Mouse (Mus musculus) CD4-positive helper T cell, adult 2 months (primary cell): ENCODE results near the gene Olfr632.
"Not testable (repeated sequence)": the region's sequence is repeated elsewhere in the genome, so short reads cannot be mapped to it uniquely, and the experiment has no call there.

Experiments used
- DNase-seq: peaks from one replicate; pipeline ENCODE4 v3.0.0-alpha.2; 2012; ENCODE audit warnings: low read depth, missing footprints, low spot score

The Olfr632 gene

GRCm38 (mm10) chr7:103934264-103934663 is at the start of gene Olfr632:
Gene Olfr632 (plus strand): TSS chr7:103934347.
- no peak for DNase-seq

DNA sequence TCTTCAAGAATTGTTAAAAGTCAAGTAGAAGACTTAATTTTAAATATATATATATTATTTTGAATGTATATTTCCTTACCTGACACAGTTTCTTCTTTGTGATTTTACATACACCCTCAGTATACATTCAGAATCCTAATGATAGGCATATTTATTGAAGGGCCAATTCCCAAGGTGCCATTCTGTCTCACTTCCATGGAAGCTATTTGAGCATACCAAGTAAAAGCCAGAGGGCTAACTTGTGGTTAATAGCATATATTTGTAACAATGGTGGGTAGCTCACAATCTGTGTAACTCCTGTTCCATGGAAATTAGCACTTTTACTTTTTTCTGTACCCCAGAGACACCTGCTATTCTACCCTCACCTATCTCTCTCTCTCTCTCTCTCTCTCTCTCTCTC is 48.0 kb upstream of the Olfr632 start, which contains the start of gene Olfr66:
Gene Olfr66 (minus strand): TSS at position 101 of the 400 bp plus-strand sequence.
- DNase-seq, result no peak

GRCm38 (mm10) chr7:103894385-103894784 is 39.8 kb upstream of the Olfr632 start, which contains the start of gene Olfr64:
Gene Olfr64 (minus strand): TSS chr7:103894485.
- no peak for DNase-seq

GRCm38 (mm10) chr7:103903187-103903586 is 31.0 kb upstream of the Olfr632 start, which contains the start of gene Olfr65:
Gene Olfr65 (plus strand): TSS chr7:103903487.
- DNase-seq, result no peak

- no peak for DNase-seq
Observed at GRCm38 (mm10) chr7:103910047-103910446, 24.1 kb upstream of the Olfr632 start.

DNA sequence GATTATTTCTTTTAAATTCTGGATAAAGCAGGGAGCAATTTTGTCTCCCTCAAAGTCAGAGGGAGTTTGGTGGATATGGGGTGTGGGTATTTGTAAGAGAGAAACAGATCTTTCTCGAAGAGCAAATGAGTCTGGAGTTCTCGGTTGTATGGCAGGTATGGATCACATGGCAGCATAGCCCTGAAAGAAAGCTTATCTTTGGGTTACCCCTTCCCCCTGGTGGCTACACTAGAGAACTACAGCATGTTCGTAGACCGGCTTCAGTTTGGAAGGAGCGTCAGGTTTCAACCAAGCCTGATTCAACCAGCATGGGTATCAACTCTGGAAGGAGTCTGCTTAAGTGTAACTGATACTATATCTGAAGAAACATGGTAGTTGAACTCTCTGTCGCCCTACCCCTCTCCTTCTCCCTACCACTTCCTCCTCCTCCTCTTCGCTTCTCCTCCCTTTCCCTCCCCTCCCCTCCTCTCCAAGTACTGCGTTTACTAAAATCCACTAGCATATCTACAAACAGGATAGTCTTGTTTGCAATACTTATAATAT is 21.1 kb upstream of the Olfr632 start:
- DNase-seq, result peak; percentile 6

DNA sequence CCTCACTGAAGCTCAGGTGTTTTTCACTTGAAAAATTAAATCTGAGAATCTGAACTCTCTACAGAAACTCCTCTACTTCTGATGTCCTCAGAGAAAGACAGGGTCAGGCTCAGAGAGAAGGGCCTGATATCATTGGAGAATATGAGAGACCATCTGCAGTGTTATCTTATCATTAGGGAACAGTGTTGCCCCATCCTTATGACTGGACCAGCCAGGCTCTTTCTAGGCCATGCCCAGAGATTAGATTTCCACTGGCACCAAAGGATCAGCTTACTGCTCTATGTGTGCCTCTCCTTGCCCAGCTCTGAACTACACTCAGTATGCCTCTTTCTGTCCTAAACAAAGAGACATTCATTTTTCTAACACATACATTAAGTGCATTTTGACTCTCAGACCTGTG is 18.8 kb upstream of the Olfr632 start:
- no peak for DNase-seq

DNA sequence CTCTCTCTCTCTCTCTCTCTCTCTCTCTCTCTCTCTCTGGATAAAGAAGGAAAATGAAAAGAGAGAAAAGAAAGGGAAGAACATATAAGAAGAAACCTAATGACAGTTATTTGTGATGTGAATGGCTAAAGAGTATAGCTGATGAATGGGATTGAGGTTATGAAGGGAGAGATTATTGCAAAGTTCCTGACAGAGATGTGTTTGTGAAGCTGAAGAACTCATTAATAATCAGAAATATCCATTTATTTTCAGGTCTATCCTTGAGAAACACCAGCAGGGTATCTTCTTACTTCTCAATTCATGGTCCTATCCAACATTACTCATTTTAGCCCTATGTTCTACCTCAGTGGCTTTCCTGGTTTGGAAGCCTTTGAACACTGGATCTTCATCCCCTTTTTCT is 5.6 kb upstream of the Olfr632 start, which contains the start of gene Olfr631:
Gene Olfr631 (plus strand): TSS at position 301 of the 400 bp plus-strand sequence.
- no peak for DNase-seq

DNA sequence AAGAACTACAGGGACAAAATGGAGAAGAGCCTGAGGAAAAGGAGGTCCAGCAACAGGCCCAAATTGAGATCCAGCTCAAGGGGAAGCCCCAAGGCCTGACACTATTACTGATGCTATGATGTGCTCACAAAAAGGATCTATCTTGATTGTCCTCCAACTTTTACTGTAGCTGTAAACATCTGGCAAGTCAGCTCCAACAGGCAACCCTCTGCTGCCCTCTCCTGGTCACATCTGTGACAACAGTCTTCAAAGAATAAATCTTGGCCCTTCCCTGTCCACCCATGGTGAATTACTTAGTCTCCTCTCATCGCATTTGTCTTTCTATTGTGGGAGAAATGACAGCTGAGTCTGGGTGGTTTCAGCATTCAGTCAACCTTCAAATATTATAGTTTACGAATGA is 8.6 kb downstream of the Olfr632 start:
- peak; percentile 48 for DNase-seq

GRCm38 (mm10) chr7:103944137-103944536 is 10.0 kb downstream of the Olfr632 start, which contains the start of gene Olfr633:
Gene Olfr633 (plus strand): TSS chr7:103944437.
- DNase-seq, result no peak

DNA sequence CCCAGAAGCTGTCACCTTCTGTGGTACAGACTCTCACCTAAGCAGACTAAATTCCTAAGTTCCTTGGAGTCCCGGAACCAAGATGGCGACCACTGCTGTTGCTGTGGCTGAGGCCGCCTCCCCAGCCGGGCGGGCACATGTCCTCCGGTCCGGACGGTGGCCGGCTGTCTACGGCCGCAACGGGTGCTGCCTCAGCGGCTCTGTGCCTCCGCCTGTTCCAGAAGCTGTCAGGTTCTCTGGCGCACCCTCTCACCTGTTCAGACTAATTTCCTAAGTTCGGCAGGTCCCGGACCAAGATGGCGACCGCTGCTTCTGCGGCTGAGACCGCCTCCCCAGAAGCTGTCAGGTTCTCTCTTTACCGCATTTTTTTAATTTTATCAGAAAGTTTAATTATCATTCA is 32.7 kb downstream of the Olfr632 start:
- DNase-seq, result not testable (repeated sequence)

DNA sequence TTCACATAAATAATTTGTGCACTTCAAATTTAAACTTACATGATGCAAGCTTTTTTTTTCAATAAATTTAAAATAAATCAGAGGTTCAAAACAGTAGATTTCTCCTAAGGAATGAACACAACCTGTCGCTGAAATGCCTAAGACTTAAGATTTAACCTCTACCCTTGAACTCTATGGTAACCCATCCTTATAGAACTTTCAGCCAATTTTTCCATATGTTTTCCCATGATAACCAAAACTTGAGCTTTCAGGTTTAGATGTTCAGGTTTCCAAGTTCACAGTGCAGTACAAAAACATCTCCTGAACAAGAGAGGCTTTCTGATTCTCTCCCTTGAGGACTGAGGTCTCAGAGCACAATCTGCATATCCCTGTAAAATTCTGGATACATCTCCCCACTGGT is 36.7 kb downstream of the Olfr632 start, which contains the start of gene Olfr635:
Gene Olfr635 (plus strand): TSS at position 301 of the 400 bp plus-strand sequence.
- DNase-seq, result no peak

GRCm38 (mm10) chr7:103971782-103972181 is 37.6 kb downstream of the Olfr632 start:
- DNase-seq, result no peak
